Mouse (Mus musculus) kidney, postnatal 0 days (tissue): ENCODE data around the gene Fnbp1. TPM values are rescaled to one million over a fixed set of nuclear protein-coding genes. Genes with fewer than 3 reads are reported as not detected.

Source experiments
- ATAC-seq: fragments of 200-750 bp; cut with Nextera tagmentation; replicated peaks from 2 replicates; pipeline ENCODE4 v1.8.0; 2017; ENCODE audit warnings: low read depth, moderate number of reproducible peaks, moderate TSS enrichment, moderate library complexity; ENCODE audit not compliant: low FRiP score
- DNase-seq: peaks from one replicate; pipeline ENCODE4 v3.0.0-alpha.2; 2016; ENCODE audit warnings: low spot score
- H3K27ac ChIP-seq: fragments of 300-500 bp; sonication (generic); 2 replicates; pipeline ENCODE4 v1.5.1; 2014; ENCODE audit warnings: mild to moderate bottlenecking
- H3K27me3 ChIP-seq: fragments of 300-500 bp; sonication (generic); 2 replicates; pipeline ENCODE4 v1.6.1; 2014; ENCODE audit warnings: low read length, mixed read lengths; ENCODE audit not compliant: insufficient read depth
- H3K36me3 ChIP-seq: fragments of 300-500 bp; sonication (generic); 2 replicates; pipeline ENCODE4 v1.6.1; 2014; ENCODE audit warnings: low read length, mixed read lengths; ENCODE audit not compliant: insufficient read depth
- H3K4me1 ChIP-seq: fragments of 300-500 bp; sonication (generic); replicated peaks from 2 replicates; pipeline ENCODE4 v1.6.1; 2014; ENCODE audit warnings: antibody characterized with exemption, low read length, mixed read lengths; ENCODE audit not compliant: insufficient read depth
- H3K4me2 ChIP-seq: fragments of 300-500 bp; sonication (generic); 2 replicates; pipeline ENCODE4 v1.6.1; 2014; ENCODE audit warnings: mild to moderate bottlenecking, low read length, moderate library complexity, mixed read lengths
- H3K4me3 ChIP-seq: fragments of 300-500 bp; sonication (generic); replicated peaks from 2 replicates; pipeline ENCODE4 v1.5.1; 2014; ENCODE audit warnings: low read depth, low read length
- H3K9ac ChIP-seq: fragments of 300-500 bp; sonication (generic); 2 replicates; pipeline ENCODE4 v1.6.1; 2014; ENCODE audit warnings: low read depth, low read length
- H3K9me3 ChIP-seq: fragments of 300-500 bp; sonication (generic); replicated peaks from 2 replicates; pipeline ENCODE4 v1.6.1; 2016; ENCODE audit warnings: low read length, inconsistent platforms, mixed read lengths
- CTCF ChIP-seq: IDR thresholded peaks from 2 replicates; pipeline ENCODE4 v1.5.1; 2016; ENCODE audit warnings: antibody characterized with exemption, low read depth, mild to moderate bottlenecking, moderate library complexity
- WGBS: fragments of 180-500 bp; shearing (Covaris S2); extraction: QIAGEN DNeasy Blood & Tissue Kit; methylation state at CpG from one replicate; pipeline ENCODE4 v1.1.7; 2014; 5-methylcytosine and 5-hydroxymethylcytosine counted together
- polyA plus RNA-seq: library from polyadenylated mRNA; unstranded; fragments of >200 nt; fragmentation: Nextera tagmentation; extraction: Ambion mirVana; gene quantifications from 2 replicates; pipeline ENCODE4 v1.2.1, GENCODE M21; 2015

Gene Fnbp1
- polyA plus RNA-seq = 12.3 and 14.0 TPM in 2 replicates

- under 1% methylated on average over 58 of the region's 59 CpGs for WGBS
Observed at GRCm38 (mm10) chr2:31141867-31142454, at the start of gene Fnbp1. Fnbp1 (minus strand) TSS chr2:31142008.

GRCm38 (mm10) chr2:31189654-31190053 is 47.8 kb upstream of the Fnbp1 start:
- Histone ChIP-seq H3K9me3 (no peaks in the 10 kb centered on the region), H3K27ac (no peak overlapping the region), H3K9ac (no peak overlapping the region), H3K4me3 (no peak overlapping the region), H3K4me2 (no peak overlapping the region), H3K36me3 (peaks cover 65% of the 10 kb centered on the region), H3K4me1 (no peaks in the 10 kb centered on the region), H3K27me3 (no peaks in the 10 kb centered on the region)
- DNase-seq (no peak), ATAC-seq (no peak)
- TF ChIP-seq CTCF = no peak
- WGBS = 94% methylated on average over 3 of the region's 3 CpGs

More at GRCm38 (mm10) chr2:31141867-31142454, at the start of gene Fnbp1:
- DNase-seq = peak; percentile 92
- peak within 1 kb of the TSS; percentile 69 for H3K4me3 ChIP-seq
- TF ChIP-seq CTCF = peak; percentile 46
- no peaks in the 10 kb centered on the region for H3K36me3 ChIP-seq
- H3K9ac ChIP-seq = peak within 1 kb of the TSS; percentile 86
- H3K9me3 ChIP-seq = no peaks in the 10 kb centered on the region
- peak; percentile 90 for ATAC-seq
- no peaks in the 10 kb centered on the region for H3K27me3 ChIP-seq
- peak within 1 kb of the TSS; percentile 74 for H3K27ac ChIP-seq
- peaks cover 6% of the 10 kb centered on the region for H3K4me1 ChIP-seq
- H3K4me2 ChIP-seq = peak within 1 kb of the TSS; percentile 95

- no peak overlapping the region for H3K27ac ChIP-seq
- no peak for TF ChIP-seq CTCF
- no peak overlapping the region for H3K4me3 ChIP-seq
- H3K36me3 ChIP-seq = peaks cover 70% of the 10 kb centered on the region
- 100% methylated on average over 1 of the region's 1 CpGs for WGBS
- no peak overlapping the region for H3K9ac ChIP-seq
- no peaks in the 10 kb centered on the region for H3K27me3 ChIP-seq
- H3K4me2 ChIP-seq = no peak overlapping the region
- no peak for DNase-seq
- no peaks in the 10 kb centered on the region for H3K9me3 ChIP-seq
- ATAC-seq = peak; percentile 47; the same call in 1 of the 2 replicates
- no peaks in the 10 kb centered on the region for H3K4me1 ChIP-seq
Observed at GRCm38 (mm10) chr2:31188691-31189090, 46.9 kb upstream of the Fnbp1 start.

GRCm38 (mm10) chr2:31183830-31184229 is 42.0 kb upstream of the Fnbp1 start:
- H3K9ac ChIP-seq = no peak overlapping the region
- no peak overlapping the region for H3K27ac ChIP-seq
- H3K36me3 ChIP-seq = peaks cover 61% of the 10 kb centered on the region
- H3K4me1 ChIP-seq = no peaks in the 10 kb centered on the region
- no peak for ATAC-seq
- TF ChIP-seq CTCF = peak; percentile 49
- H3K27me3 ChIP-seq = no peaks in the 10 kb centered on the region
- WGBS = 94% methylated on average over 1 of the region's 1 CpGs
- H3K9me3 ChIP-seq = no peaks in the 10 kb centered on the region
- H3K4me3 ChIP-seq = no peak overlapping the region
- DNase-seq = peak; percentile 11
- H3K4me2 ChIP-seq = no peak overlapping the region

- H3K9ac ChIP-seq = no peak overlapping the region
- H3K27ac ChIP-seq = no peak overlapping the region
- H3K9me3 ChIP-seq = no peaks in the 10 kb centered on the region
- ATAC-seq (no peak), DNase-seq (no peak)
- H3K36me3 ChIP-seq = peaks cover 62% of the 10 kb centered on the region
- no peak overlapping the region for H3K4me3 ChIP-seq
- no peaks in the 10 kb centered on the region for H3K4me1 ChIP-seq
- H3K27me3 ChIP-seq = no peaks in the 10 kb centered on the region
- no peak overlapping the region for H3K4me2 ChIP-seq
- TF ChIP-seq CTCF = no peak
- 81% methylated on average over 6 of the region's 6 CpGs for WGBS
Observed at GRCm38 (mm10) chr2:31182786-31183330, 41.0 kb upstream of the Fnbp1 start.

GRCm38 (mm10) chr2:31180081-31180551 is 38.3 kb upstream of the Fnbp1 start:
- H3K9me3 ChIP-seq = no peaks in the 10 kb centered on the region
- no peak overlapping the region for H3K4me3 ChIP-seq
- no peak for TF ChIP-seq CTCF
- H3K4me1 ChIP-seq = no peaks in the 10 kb centered on the region
- ATAC-seq = no peak
- 51% methylated on average over 7 of the region's 7 CpGs for WGBS
- H3K27ac ChIP-seq = no peak overlapping the region
- H3K36me3 ChIP-seq = peaks cover 60% of the 10 kb centered on the region
- no peaks in the 10 kb centered on the region for H3K27me3 ChIP-seq
- H3K4me2 ChIP-seq = no peak overlapping the region
- DNase-seq = no peak
- H3K9ac ChIP-seq = no peak overlapping the region

GRCm38 (mm10) chr2:31179471-31179870 is 37.7 kb upstream of the Fnbp1 start:
- Histone ChIP-seq H3K9me3 (no peaks in the 10 kb centered on the region), H3K4me1 (no peaks in the 10 kb centered on the region), H3K4me3 (no peak overlapping the region), H3K27me3 (no peaks in the 10 kb centered on the region), H3K4me2 (no peak overlapping the region), H3K9ac (no peak overlapping the region), H3K27ac (no peak overlapping the region), H3K36me3 (peaks cover 60% of the 10 kb centered on the region)
- 77% methylated on average over 7 of the region's 7 CpGs for WGBS
- no peak for TF ChIP-seq CTCF
- DNase-seq (no peak), ATAC-seq (no peak)
